Mouse (Mus musculus) lung, adult 2 months (tissue): ENCODE data around the gene Metrnl.

Experiments
- CTCF ChIP-seq: fragments of 200-500 bp; IDR thresholded peaks from 2 replicates; pipeline ENCODE4 v1.5.1; 2011; ENCODE audit warnings: mild to moderate bottlenecking, low read length, control low read depth; ENCODE audit not compliant: insufficient read depth
- POLR2A ChIP-seq: fragments of 200-500 bp; IDR thresholded peaks from 2 replicates; pipeline ENCODE4 v1.6.1; 2011; ENCODE audit warnings: low read depth, mild to moderate bottlenecking, control low read depth, low read length, borderline replicate concordance; ENCODE audit errors: extremely low read depth

DNA sequence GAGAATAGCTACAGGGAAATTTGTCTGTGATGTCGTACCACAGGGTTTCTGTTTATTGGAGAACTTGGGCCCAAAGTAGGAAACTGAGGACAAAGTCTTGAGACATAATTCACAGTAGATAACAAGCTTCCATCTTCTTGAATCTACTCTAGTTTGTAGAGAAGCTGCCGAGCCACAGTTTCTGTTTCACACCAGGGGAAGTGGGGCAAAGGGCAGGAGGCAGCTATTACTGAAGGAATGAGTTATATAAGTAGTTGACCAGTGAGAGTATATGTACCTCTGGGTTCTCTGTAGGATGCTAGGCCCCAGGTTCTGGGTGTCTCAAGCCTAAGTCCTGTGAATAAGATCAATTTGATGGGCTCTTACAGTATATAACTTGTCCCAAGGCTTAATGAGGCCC, 12.2 kb downstream of the Metrnl start:
- TF ChIP-seq CTCF (no peak), POLR2A (no peak)
